In genomic region chr19:53890781-53891251, GRCm38 (mm10) we compare ENCODE assay signal across 10 mouse cellular contexts. TPM values are rescaled to one million over a fixed set of nuclear protein-coding genes. Genes with fewer than 3 reads are reported as not detected.
A peak's percentile ranks its signal among the peaks of the same experiment; 100 is the strongest.
DNase-seq lines count a peak whose midpoint lies in the region; ATAC-seq and TF ChIP-seq lines count a peak whose summit lies in the region.
"Had no signal": no experiment of that assay in that cellular context is flagged by ENCODE, and none has a peak within 500 bp of the region (broad histone marks: within the 10 kb centered on the region; RNA-seq: fewer than 3 reads in every experiment).

No protein-coding gene starts in this region.

- H3K36me3 ChIP-seq in heart, embryonic 16.5 days (ENCODE audit: control insufficient read depth, insufficient read depth): no peaks in the 10 kb centered on the region
- no peaks in the 10 kb centered on the region for H3K36me3 ChIP-seq in liver, postnatal 0 days (replicated peaks; ENCODE audit: insufficient read depth, low read length)

- peak; percentile 35 for DNase-seq in kidney, postnatal 10 days
- no peak for DNase-seq in kidney, adult 18-20 months
- DNase-seq in liver, postnatal 0 days: peak; percentile 39
- peak; percentile 91 for DNase-seq in thymus, postnatal 0 days (ENCODE audit: low spot score)
- no peak for DNase-seq in embryo, embryonic 10.5 days (ENCODE audit: low spot score)
- DNase-seq in embryo, embryonic 10 days (ENCODE audit: low spot score): no peak
- DNase-seq in layer of hippocampus, postnatal 36 days: no peak

- peak; percentile 87 for TF ChIP-seq EP300 in liver, postnatal 0 days (IDR thresholded peaks at IDR 0.05; ENCODE audit: low read depth)

- ATAC-seq in heart, embryonic 16.5 days (replicated peaks; ENCODE audit: extremely low read depth, insufficient read depth, low FRiP score): peak; percentile 67
- ATAC-seq in liver, postnatal 0 days: peak; percentile 37
- ATAC-seq: Patski had no signal

- H3K27me3 ChIP-seq in heart, embryonic 16.5 days (ENCODE audit: control insufficient read depth, insufficient read depth, low read length): no peaks in the 10 kb centered on the region
- H3K27me3 ChIP-seq in liver, postnatal 0 days (ENCODE audit: insufficient read depth, low read length): no peaks in the 10 kb centered on the region

- H3K4me3 ChIP-seq in heart, embryonic 16.5 days (ENCODE audit: low read length): no peak overlapping the region
- no peak overlapping the region for H3K4me3 ChIP-seq in liver, postnatal 0 days (ENCODE audit: low read depth, low read length)
- H3K4me3 ChIP-seq: erythroblast, embryonic 14.5 days had no signal

- H3K9ac ChIP-seq in heart, embryonic 16.5 days (ENCODE audit: low read length): no peak overlapping the region
- H3K9ac ChIP-seq in liver, postnatal 0 days (replicated peaks): no peak overlapping the region

- no peak overlapping the region for H3K4me2 ChIP-seq in heart, embryonic 16.5 days (ENCODE audit: low read depth, low read length)
- H3K4me2 ChIP-seq in liver, postnatal 0 days (ENCODE audit: low read depth, low read length): 0 out of 2 replicates have a peak overlapping the region, but pooled peaks have one; percentile 7

- no peaks in the 10 kb centered on the region for H3K9me3 ChIP-seq in heart, embryonic 16.5 days (replicated peaks; ENCODE audit: control insufficient read depth, low read length)
- H3K9me3 ChIP-seq in liver, postnatal 0 days (ENCODE audit: low read length): no peaks in the 10 kb centered on the region

- H3K4me1 ChIP-seq in heart, embryonic 16.5 days (ENCODE audit: control insufficient read depth, insufficient read depth, low read length): peaks cover 28% of the 10 kb centered on the region
- H3K4me1 ChIP-seq in liver, postnatal 0 days (ENCODE audit: insufficient read depth): peaks cover 75% of the 10 kb centered on the region

- WGBS in heart, embryonic 16.5 days: 58% methylated on average over 5 of the region's 5 CpGs
- 39% methylated on average over 5 of the region's 5 CpGs for WGBS in liver, postnatal 0 days (ENCODE audit: insufficient replicate concordance)

- TF ChIP-seq CTCF in liver, postnatal 0 days (IDR thresholded peaks at IDR 0.05; ENCODE audit: low read depth): peak; percentile 10; the same call in 1 of the 2 replicates

- H3K27ac ChIP-seq in heart, embryonic 16.5 days (ENCODE audit: low read length): peak overlapping the region; percentile 25
- H3K27ac ChIP-seq in liver, postnatal 0 days (ENCODE audit: low read depth): peak overlapping the region; percentile 83

RNA-seq across cellular contexts. Expression of gene Pdcd4, which starts 1.2 kb away (rescaled TPM):
- 32.0 and 37.9 TPM in 2 replicates for polyA plus RNA-seq in heart, embryonic 16.5 days (2015; fragmentation: Nextera tagmentation; extraction: Ambion mirVana)
- polyA plus RNA-seq in liver, postnatal 0 days (2015; fragmentation: Nextera tagmentation; extraction: Ambion mirVana): 39.0 and 41.2 TPM in 2 replicates
- 156 and 182 TPM in 2 replicates for polyA plus RNA-seq in thymus, postnatal 0 days (2015; fragmentation: Nextera tagmentation; extraction: Ambion mirVana)
- 100 to 1,000 TPM; 115 to 125 TPM for total RNA-seq in layer of hippocampus, postnatal 36 days (2021)

RNA-seq across cellular contexts. Expression of gene Shoc2, which starts 53.3 kb away (rescaled TPM):
- 32.0 and 36.0 TPM in 2 replicates for polyA plus RNA-seq in heart, embryonic 16.5 days (2015; fragmentation: Nextera tagmentation; extraction: Ambion mirVana)
- polyA plus RNA-seq in liver, postnatal 0 days (2015; fragmentation: Nextera tagmentation; extraction: Ambion mirVana): 13.5 and 13.7 TPM in 2 replicates
- 26.1 and 29.8 TPM in 2 replicates for polyA plus RNA-seq in thymus, postnatal 0 days (2015; fragmentation: Nextera tagmentation; extraction: Ambion mirVana)
- total RNA-seq in layer of hippocampus, postnatal 36 days (2021): 10 to 100 TPM; 51.8 to 52.1 TPM

RNA-seq across cellular contexts. Expression of gene Bbip1, which starts 53.6 kb away (rescaled TPM):
- 57.6 and 73.1 TPM in 2 replicates for polyA plus RNA-seq in heart, embryonic 16.5 days (2015; fragmentation: Nextera tagmentation; extraction: Ambion mirVana)
- 32.6 and 36.5 TPM in 2 replicates for polyA plus RNA-seq in liver, postnatal 0 days (2015; fragmentation: Nextera tagmentation; extraction: Ambion mirVana)
- 136 and 139 TPM in 2 replicates for polyA plus RNA-seq in thymus, postnatal 0 days (2015; fragmentation: Nextera tagmentation; extraction: Ambion mirVana)
- 10 to 100 TPM; 58.6 to 58.8 TPM for total RNA-seq in layer of hippocampus, postnatal 36 days (2021)

Comparison
In these comparisons a context has a peak if more than half of its experiments do, and no peak if none do; other contexts are left out.
1. DNase-seq: peak in kidney, postnatal 10 days (single experiment), liver, postnatal 0 days (single experiment) and thymus, postnatal 0 days (single experiment); none in kidney, adult 18-20 months (single experiment), embryo, embryonic 10.5 days (single experiment), embryo, embryonic 10 days (single experiment) and layer of hippocampus, postnatal 36 days (0 of 2).